ENCODE assay signal across 8 mouse cellular contexts in the genomic region with DNA sequence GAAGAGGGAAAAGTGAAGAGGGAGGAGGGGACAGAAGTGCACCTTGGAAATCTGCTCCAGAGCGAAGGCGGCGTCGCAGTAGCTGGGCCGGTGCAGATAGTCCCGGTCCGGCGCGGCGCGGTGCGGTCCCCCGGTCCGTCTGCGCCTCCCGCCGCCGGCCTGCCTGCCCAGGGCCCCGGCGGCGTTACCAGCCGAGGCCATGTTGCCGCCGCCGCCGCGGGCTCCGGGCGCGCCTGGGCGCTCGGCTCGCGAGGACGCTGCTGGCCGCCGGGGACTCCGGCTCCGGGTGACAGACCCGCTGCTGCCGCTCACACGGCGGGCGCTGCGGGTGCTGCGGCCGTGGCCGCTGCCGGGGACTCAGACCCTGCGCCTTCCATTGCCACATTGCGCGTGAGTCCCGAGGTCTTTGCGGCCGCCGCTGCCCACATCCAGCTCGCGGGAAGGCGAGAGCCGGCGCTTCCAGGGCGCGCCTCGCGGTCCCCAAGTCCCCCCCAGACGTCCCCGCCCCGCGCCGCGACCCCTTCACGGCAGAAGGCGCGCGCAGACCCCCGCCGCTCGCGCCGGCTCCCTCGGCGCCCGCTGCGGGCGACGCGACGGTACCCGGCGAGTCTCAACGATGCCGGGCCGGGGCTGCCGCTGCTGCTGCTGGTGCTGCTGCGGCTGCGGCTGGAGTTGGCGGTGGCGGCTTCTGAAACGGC. TPM values are rescaled to one million over a fixed set of nuclear protein-coding genes. Genes with fewer than 3 reads are reported as not detected.
DNase-seq lines count a peak whose midpoint lies in the region; ATAC-seq and TF ChIP-seq lines count a peak whose summit lies in the region.

No protein-coding gene starts in this region.

- peak overlapping the region; percentile 97 for H3K27ac ChIP-seq in forebrain, embryonic 16.5 days (ENCODE audit: low read length)
- peak overlapping the region; percentile 99 for H3K27ac ChIP-seq in limb, embryonic 10.5 days

- peak; percentile 38 for DNase-seq in urinary bladder, postnatal 25 days (ENCODE audit: low spot score)
- no peak for DNase-seq in urinary bladder, postnatal 14 days (ENCODE audit: low spot score)
- DNase-seq in limb, embryonic 10.5 days (ENCODE audit: low spot score): peak; percentile 74
- DNase-seq in thymus, postnatal 36 days: peak; percentile 51 to 62

- H3K9me3 ChIP-seq in erythroblast, embryonic 14.5 days (ENCODE audit: control insufficient read depth, low read length): no peaks in the 10 kb centered on the region
- no peaks in the 10 kb centered on the region for H3K9me3 ChIP-seq in forebrain, embryonic 16.5 days (ENCODE audit: control insufficient read depth, low read length)
- no peaks in the 10 kb centered on the region for H3K9me3 ChIP-seq in limb, embryonic 10.5 days (replicated peaks)

- H3K4me1 ChIP-seq in erythroblast, embryonic 14.5 days (ENCODE audit: control insufficient read depth): peaks cover 72% of the 10 kb centered on the region
- peaks cover 46% of the 10 kb centered on the region for H3K4me1 ChIP-seq in forebrain, embryonic 16.5 days (replicated peaks; ENCODE audit: control insufficient read depth, insufficient read depth, low read length)
- H3K4me1 ChIP-seq in limb, embryonic 10.5 days: peaks cover 65% of the 10 kb centered on the region

- peaks cover 25% of the 10 kb centered on the region for H3K27me3 ChIP-seq in erythroblast, embryonic 14.5 days (ENCODE audit: control insufficient read depth)
- peaks cover 7% of the 10 kb centered on the region for H3K27me3 ChIP-seq in forebrain, embryonic 16.5 days (replicated peaks; ENCODE audit: control insufficient read depth, insufficient read depth, low read length)
- peaks cover 16% of the 10 kb centered on the region for H3K27me3 ChIP-seq in limb, embryonic 10.5 days (ENCODE audit: low read depth, poor library complexity, severe bottlenecking)
- no peaks in the 10 kb centered on the region for H3K27me3 ChIP-seq in myocyte (ENCODE audit: control insufficient read depth, insufficient read depth, insufficient read length)

- no peak for ATAC-seq in erythroblast, adult 5-6 weeks (replicated peaks; ENCODE audit: low FRiP score, poor library complexity, severe bottlenecking)
- no peak; the same call in 1 of the 2 replicates for ATAC-seq in forebrain, embryonic 16.5 days

- TF ChIP-seq POLR2A in myocyte (IDR thresholded peaks at IDR 0.05; ENCODE audit: insufficient read length, low read depth): peak; percentile 12

- peak overlapping the region; percentile 100 for H3K4me3 ChIP-seq in erythroblast, embryonic 14.5 days (replicated peaks)
- H3K4me3 ChIP-seq in forebrain, embryonic 16.5 days (replicated peaks; ENCODE audit: low read length): peak overlapping the region; percentile 84
- H3K4me3 ChIP-seq in limb, embryonic 10.5 days: peak overlapping the region; percentile 98
- H3K4me3 ChIP-seq in myocyte: peak overlapping the region; percentile 92

- WGBS in forebrain, embryonic 16.5 days: under 1% methylated on average over 92 of the region's 99 CpGs
- under 1% methylated on average over 87 of the region's 99 CpGs for WGBS in limb, embryonic 10.5 days

- H3K4me2 ChIP-seq in forebrain, embryonic 16.5 days (ENCODE audit: low read length): peak overlapping the region; percentile 98
- peak overlapping the region; percentile 98 for H3K4me2 ChIP-seq in myocyte (ENCODE audit: low read depth)

- H3ac ChIP-seq in myocyte (ENCODE audit: control insufficient read depth, insufficient read length): peak overlapping the region; percentile 79

- H3K79me2 ChIP-seq in myocyte (ENCODE audit: control insufficient read depth, insufficient read depth): peaks cover 12% of the 10 kb centered on the region

- H3K9ac ChIP-seq in forebrain, embryonic 16.5 days (replicated peaks; ENCODE audit: low read depth, low read length): peak overlapping the region; percentile 86

- peaks cover 11% of the 10 kb centered on the region for H3K36me3 ChIP-seq in erythroblast, embryonic 14.5 days (ENCODE audit: control insufficient read depth)
- no peaks in the 10 kb centered on the region for H3K36me3 ChIP-seq in forebrain, embryonic 16.5 days (ENCODE audit: control insufficient read depth, insufficient read depth)
- H3K36me3 ChIP-seq in limb, embryonic 10.5 days: peaks cover 23% of the 10 kb centered on the region
- H3K36me3 ChIP-seq in myocyte (ENCODE audit: control insufficient read depth, insufficient read depth): no peaks in the 10 kb centered on the region

TF ChIP-seq in myocyte, 11 proteins besides CTCF, POLR2A, EP300 and RAD21:
- no peak for TF ChIP-seq TCF12 (IDR thresholded peaks at IDR 0.05; ENCODE audit: insufficient read depth, poor library complexity, severe bottlenecking)

RNA-seq across cellular contexts. Expression of gene Ptch1, which starts 7.9 kb away (rescaled TPM):
- polyA plus RNA-seq in erythroblast, embryonic 14.5 days (2012): 0.26 and 0.93 TPM in 2 replicates
- 2.5 and 4.8 TPM in 2 replicates for total RNA-seq in erythroblast, adult 5-6 weeks (2015; ENCODE audit: low replicate concordance)
- 1.5 and 2.5 TPM in 2 replicates for total RNA-seq in erythroblast, adult 5-6 weeks (2017; ENCODE audit: low replicate concordance)
- 8.0 and 11.2 TPM in 2 replicates for polyA plus RNA-seq in forebrain, embryonic 16.5 days (2015; fragmentation: Nextera tagmentation; extraction: Ambion mirVana)
- polyA plus RNA-seq in limb, embryonic 10.5 days (2016; fragmentation: Nextera tagmentation; extraction: Ambion mirVana): 18.2 and 19.0 TPM in 2 replicates
- 2.2 TPM for polyA plus RNA-seq in myocyte (2012; fragmentation: generic; extraction: Trizol)
